Mouse (Mus musculus) C2C12 (cell line): ENCODE data around the gene Srek1ip1. TPM values are rescaled to one million over a fixed set of nuclear protein-coding genes. Genes with fewer than 3 reads are reported as not detected.

Experiments used
- H3K27me3 ChIP-seq: one replicate; pipeline ENCODE4 v1.6.1; 2011; ENCODE audit not compliant: control insufficient read depth, insufficient read depth, insufficient read length
- H3K36me3 ChIP-seq: one replicate; pipeline ENCODE4 v1.6.1; 2011; ENCODE audit not compliant: control insufficient read depth, insufficient read depth
- H3K4me3 ChIP-seq: one replicate; pipeline ENCODE4 v1.5.1; 2011; ENCODE audit warnings: mild to moderate bottlenecking, control low read depth; ENCODE audit not compliant: poor library complexity, insufficient read depth, severe bottlenecking
- H3K79me2 ChIP-seq: one replicate; pipeline ENCODE4 v1.6.1; 2011; ENCODE audit not compliant: control insufficient read depth, insufficient read depth
- H3K79me3 ChIP-seq: one replicate; pipeline ENCODE4 v1.6.1; 2011; ENCODE audit warnings: low read depth, control low read depth
- H3ac ChIP-seq: one replicate; pipeline ENCODE3; 2011; ENCODE audit warnings: low read depth; ENCODE audit not compliant: control insufficient read depth, insufficient read length
- CEBPB ChIP-seq: IDR thresholded peaks from one replicate; pipeline ENCODE4 v1.6.1; 2011; ENCODE audit warnings: low read depth, mild to moderate bottlenecking, control low read depth, moderate library complexity
- CTCF ChIP-seq: IDR thresholded peaks from one replicate; pipeline ENCODE4 v1.5.1; 2011; ENCODE audit not compliant: control insufficient read depth, insufficient read depth, insufficient read length
- FOSL1 ChIP-seq: IDR thresholded peaks from one replicate; pipeline ENCODE4 v1.8.0; 2011; ENCODE audit warnings: mild to moderate bottlenecking, low read length; ENCODE audit not compliant: poor library complexity, insufficient read depth, severe bottlenecking
- MAX ChIP-seq: IDR thresholded peaks from one replicate; pipeline ENCODE4 v1.6.1; 2011; ENCODE audit warnings: mild to moderate bottlenecking, control low read depth
- MYOD1 ChIP-seq: IDR thresholded peaks from one replicate; pipeline ENCODE4 v1.6.1; 2011; ENCODE audit warnings: low read depth; ENCODE audit not compliant: control insufficient read depth, insufficient read length
- MYOG ChIP-seq: IDR thresholded peaks from one replicate; pipeline ENCODE4 v1.6.1; 2011; ENCODE audit not compliant: control insufficient read depth, insufficient read length; ENCODE audit errors: extremely low read depth
- USF1 ChIP-seq: IDR thresholded peaks from one replicate; pipeline ENCODE4 v1.6.1; 2011; ENCODE audit warnings: low read depth, mild to moderate bottlenecking, control low read depth, moderate library complexity
- polyA plus RNA-seq: library from polyadenylated mRNA; unstranded; fragments of >200 nt; fragmentation: generic; extraction: Trizol; gene quantifications from one replicate; pipeline ENCODE4 v1.2.1, GENCODE M21; 2012; ENCODE audit warnings: missing spikeins

The Srek1ip1 gene
- polyA plus RNA-seq, 1 experiment, result 6.9 TPM

DNA sequence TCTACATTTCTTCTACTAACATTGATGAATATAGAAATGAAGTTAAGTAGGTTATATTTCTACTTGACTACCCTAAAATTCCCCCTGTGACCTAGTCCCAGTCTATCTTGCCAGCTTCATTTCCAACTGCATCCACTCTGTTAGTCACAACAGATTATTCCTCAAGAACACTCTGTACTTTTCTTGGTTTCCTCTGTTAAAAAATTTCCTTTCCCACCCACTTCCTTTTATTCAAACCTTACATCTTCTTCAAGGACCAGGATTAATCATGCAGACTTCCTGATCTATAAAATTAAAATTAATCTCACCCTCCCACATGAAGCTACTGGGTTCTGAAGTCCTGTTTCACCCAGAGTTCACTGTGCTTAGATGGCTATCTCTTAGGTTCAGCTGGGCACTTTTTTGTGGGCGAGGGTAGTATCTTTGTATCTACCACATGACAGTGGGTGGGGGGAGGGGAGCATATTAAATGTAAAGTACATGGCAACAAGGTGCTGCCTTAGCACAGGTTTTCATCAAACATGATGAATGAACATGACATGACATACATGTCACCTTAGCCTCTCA lies 13.1 kb upstream of the Srek1ip1 start:
- TF ChIP-seq MYOG (no peak), CEBPB (no peak), MYOD1 (no peak), CTCF (no peak), USF1 (no peak), FOSL1 (no peak), MAX (no peak)

DNA sequence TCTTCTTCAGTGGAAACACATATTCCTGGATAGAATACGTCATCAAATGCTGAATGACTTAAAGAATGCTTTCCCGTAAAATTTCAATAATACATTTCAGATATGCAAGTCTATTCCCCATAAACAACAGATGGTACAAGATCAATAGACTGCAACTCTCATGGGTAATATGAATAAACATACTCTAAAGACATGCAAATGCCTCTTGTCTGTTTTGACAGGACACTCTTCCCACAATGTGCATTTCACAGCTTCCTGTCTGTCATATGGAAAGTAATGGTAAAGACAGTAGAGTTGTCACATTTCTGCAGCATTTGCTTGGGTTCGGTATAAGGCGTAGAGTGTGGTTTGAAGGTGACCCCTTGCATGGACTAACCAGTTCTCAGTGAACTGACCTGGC lies 5.0 kb upstream of the Srek1ip1 start:
- H3ac ChIP-seq, result no peak overlapping the region
- no peak overlapping the region for H3K4me3 ChIP-seq
- TF ChIP-seq FOSL1 (no peak), CTCF (no peak), CEBPB (no peak), MYOD1 (no peak), USF1 (no peak), MYOG (no peak), MAX (no peak)

More for the DNA sequence above, 13.1 kb upstream of the Srek1ip1 start:
- Histone ChIP-seq H3K79me3 (no peaks in the 10 kb centered on the region), H3K36me3 (peaks cover 11% of the 10 kb centered on the region), H3K79me2 (no peaks in the 10 kb centered on the region), H3K27me3 (no peaks in the 10 kb centered on the region), H3ac (no peak overlapping the region), H3K4me3 (no peak overlapping the region)

DNA sequence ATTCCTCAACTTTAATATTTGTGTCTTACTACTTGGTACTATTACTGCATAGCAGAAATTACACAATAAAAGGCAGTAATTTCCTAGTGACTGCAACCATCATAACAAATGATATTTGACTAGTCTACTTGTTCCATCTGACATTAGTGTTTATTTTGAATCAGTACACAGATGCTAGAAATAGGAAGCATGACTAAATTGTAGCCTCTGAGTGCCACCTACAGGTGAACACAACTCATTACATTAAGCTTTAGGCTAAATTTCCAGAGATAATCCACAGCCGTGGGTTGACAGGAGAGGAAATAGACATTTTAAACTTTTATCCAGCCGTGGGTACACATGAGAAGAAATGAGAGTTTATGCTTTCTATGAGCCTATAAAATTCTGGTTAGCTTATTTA lies 2.6 kb upstream of the Srek1ip1 start:
- Histone ChIP-seq H3K36me3 (peaks cover 32% of the 10 kb centered on the region), H3ac (no peak overlapping the region), H3K4me3 (no peak overlapping the region), H3K79me2 (no peaks in the 10 kb centered on the region), H3K79me3 (no peaks in the 10 kb centered on the region), H3K27me3 (no peaks in the 10 kb centered on the region)
- TF ChIP-seq MAX, result no peak
- TF ChIP-seq CTCF, result peak; percentile 10
- no peak for TF ChIP-seq MYOG
- no peak for TF ChIP-seq FOSL1

More for the DNA sequence above, 5.0 kb upstream of the Srek1ip1 start:
- Histone ChIP-seq H3K36me3 (peaks cover 29% of the 10 kb centered on the region), H3K79me3 (no peaks in the 10 kb centered on the region), H3K79me2 (no peaks in the 10 kb centered on the region), H3K27me3 (no peaks in the 10 kb centered on the region)

DNA sequence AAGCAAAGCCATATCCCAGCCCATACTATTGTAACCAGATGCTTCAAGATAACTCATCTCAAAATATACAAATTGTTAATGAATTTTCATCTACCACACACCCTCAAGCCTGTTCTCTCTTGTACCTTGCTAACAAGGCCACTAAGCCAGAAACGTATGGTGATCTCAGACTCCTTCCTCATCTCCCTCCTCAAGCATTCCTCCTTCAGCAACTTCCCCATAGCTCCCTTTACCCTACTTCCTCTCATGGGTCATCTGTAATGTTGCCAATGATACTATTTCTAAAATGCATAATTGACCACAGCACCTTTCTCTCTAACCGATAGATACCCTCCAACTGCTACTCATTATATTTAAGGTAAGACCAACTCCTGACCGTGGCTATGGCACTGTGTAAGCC lies 2.1 kb downstream of the Srek1ip1 start:
- no peaks in the 10 kb centered on the region for H3K79me2 ChIP-seq
- no peak overlapping the region for H3ac ChIP-seq
- no peaks in the 10 kb centered on the region for H3K79me3 ChIP-seq
- H3K36me3 ChIP-seq, result peaks cover 24% of the 10 kb centered on the region
- H3K4me3 ChIP-seq, result no peak overlapping the region
- H3K27me3 ChIP-seq, result no peaks in the 10 kb centered on the region
- no peak for TF ChIP-seq CEBPB
- TF ChIP-seq CTCF, result no peak
- no peak for TF ChIP-seq MYOD1
- TF ChIP-seq MAX, result no peak
- TF ChIP-seq FOSL1, result no peak
- TF ChIP-seq MYOG, result no peak
- TF ChIP-seq USF1, result no peak

DNA sequence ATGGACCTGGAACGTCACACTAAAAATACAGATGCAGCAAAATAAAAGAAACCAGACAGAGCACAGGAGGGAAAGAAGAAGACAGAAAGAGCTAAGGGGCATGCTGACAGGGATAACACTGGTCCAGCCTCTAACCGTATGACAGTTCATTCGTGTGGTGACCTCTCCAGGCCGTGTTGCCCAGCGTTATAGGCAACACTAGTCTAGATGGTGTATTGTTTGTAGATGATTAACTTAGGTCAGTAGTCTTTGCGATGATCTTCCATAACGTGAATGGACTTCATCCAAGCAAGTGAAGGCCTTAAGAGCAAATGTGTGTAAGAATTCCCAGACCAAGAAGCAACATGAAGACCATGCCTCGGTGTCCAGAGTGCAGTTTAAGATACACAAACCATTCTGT lies 6.8 kb downstream of the Srek1ip1 start:
- Histone ChIP-seq H3K27me3 (no peaks in the 10 kb centered on the region), H3K79me3 (no peaks in the 10 kb centered on the region), H3K4me3 (no peak overlapping the region), H3ac (no peak overlapping the region), H3K79me2 (no peaks in the 10 kb centered on the region), H3K36me3 (peaks cover 36% of the 10 kb centered on the region)
- TF ChIP-seq MYOG (no peak), CTCF (no peak), USF1 (no peak), FOSL1 (no peak), CEBPB (no peak), MYOD1 (no peak), MAX (no peak)

DNA sequence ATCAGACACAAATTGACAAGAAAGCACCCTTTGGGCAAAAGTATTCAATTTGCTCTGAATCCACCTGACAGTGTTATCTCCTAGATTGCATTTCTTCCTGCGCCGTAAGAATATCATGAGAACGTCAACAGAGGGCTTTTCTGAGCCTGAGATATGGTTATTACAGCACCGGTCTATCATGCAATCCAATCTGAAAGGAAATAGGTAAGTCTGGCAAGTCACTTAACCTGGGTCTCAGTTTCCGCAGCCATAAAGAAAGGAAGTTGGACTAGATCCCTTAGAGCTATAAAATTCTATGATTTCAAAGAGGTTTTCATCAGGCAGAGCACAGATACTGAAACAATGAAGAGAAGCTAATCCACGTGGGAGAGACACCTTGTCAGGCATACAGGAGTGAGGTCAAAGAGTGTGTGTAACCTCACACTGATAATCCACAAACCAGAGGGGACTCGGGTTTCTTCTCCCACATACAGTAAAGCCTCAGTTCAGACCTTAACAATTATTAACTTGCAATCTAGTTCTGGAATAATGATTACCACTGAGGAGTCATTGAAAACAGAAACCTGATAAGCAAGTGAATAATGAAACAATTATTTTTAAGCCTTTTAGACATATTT lies 7.4 kb downstream of the Srek1ip1 start:
- Histone ChIP-seq H3K79me2 (no peaks in the 10 kb centered on the region), H3K27me3 (no peaks in the 10 kb centered on the region), H3K4me3 (no peak overlapping the region), H3K36me3 (peaks cover 38% of the 10 kb centered on the region), H3K79me3 (no peaks in the 10 kb centered on the region), H3ac (no peak overlapping the region)
- TF ChIP-seq MYOG, result no peak
- no peak for TF ChIP-seq CTCF
- TF ChIP-seq CEBPB, result no peak
- TF ChIP-seq MAX, result no peak
- TF ChIP-seq MYOD1, result no peak
- no peak for TF ChIP-seq FOSL1
